Mouse (Mus musculus): ENCODE data around the gene Ssr2. TPM values are rescaled to one million over a fixed set of nuclear protein-coding genes. Genes with fewer than 3 reads are reported as not detected.
"Not testable (repeated sequence)": the region's sequence is repeated elsewhere in the genome, so short reads cannot be mapped to it uniquely, and the experiment has no call there.

The Ssr2 gene
- polyA plus RNA-seq, 1 experiment from 2014 or later, result 155 TPM

DNA sequence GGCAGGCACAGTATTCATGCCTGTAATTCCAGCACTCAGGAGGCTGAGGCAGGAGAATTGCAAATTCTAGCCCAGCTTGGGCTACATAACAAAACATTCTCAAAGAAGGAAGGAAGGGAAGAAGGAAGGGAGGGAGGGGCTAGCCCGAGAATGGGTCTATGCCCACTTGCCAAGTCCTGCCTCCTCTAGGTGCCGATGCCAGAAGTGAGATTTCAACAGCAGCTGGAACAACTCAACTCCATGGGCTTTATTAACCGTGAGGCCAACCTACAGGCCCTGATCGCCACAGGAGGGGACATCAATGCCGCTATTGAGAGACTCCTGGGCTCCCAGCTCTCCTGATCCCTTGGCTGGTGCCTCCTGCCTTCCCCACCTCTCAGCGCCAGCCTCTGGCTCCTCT is 7.8 kb upstream of the Ssr2 start:
- DNase-seq (ENCODE audit: low spot score), result no peak
- no peak overlapping the region for H3K27ac ChIP-seq (ENCODE audit: low read depth, low read length)
- WGBS, result 94% methylated on average over 6 of the region's 6 CpGs

GRCm38 (mm10) chr3:88568615-88569014 is 7.1 kb upstream of the Ssr2 start:
- no peaks in the 10 kb centered on the region for H3K27me3 ChIP-seq (replicated peaks; ENCODE audit: control insufficient read depth, insufficient read depth, low read length)
- no peaks in the 10 kb centered on the region for H3K4me1 ChIP-seq (ENCODE audit: control insufficient read depth, insufficient read depth, low read length)
- H3K27ac ChIP-seq (ENCODE audit: low read depth, low read length), result no peak overlapping the region
- DNase-seq (ENCODE audit: low spot score) (no peak), ATAC-seq (no peak)
- 92% methylated on average over 2 of the region's 2 CpGs for WGBS
- peaks cover 67% of the 10 kb centered on the region for H3K36me3 ChIP-seq (ENCODE audit: control insufficient read depth, insufficient read depth, low read length)
- no peak overlapping the region for H3K4me2 ChIP-seq (ENCODE audit: low read length)
- no peaks in the 10 kb centered on the region for H3K9me3 ChIP-seq (replicated peaks; ENCODE audit: control insufficient read depth, low read length)
- no peak overlapping the region for H3K9ac ChIP-seq (ENCODE audit: low read length)
- no peak overlapping the region for H3K4me3 ChIP-seq (ENCODE audit: low read depth, low read length)

More for the DNA sequence above, 7.8 kb upstream of the Ssr2 start:
- Histone ChIP-seq H3K4me2 (ENCODE audit: low read length) (no peak overlapping the region), H3K9ac (ENCODE audit: low read length) (no peak overlapping the region), H3K9me3 (replicated peaks; ENCODE audit: control insufficient read depth, low read length) (no peaks in the 10 kb centered on the region), H3K4me3 (ENCODE audit: low read depth, low read length) (no peak overlapping the region), H3K4me1 (ENCODE audit: control insufficient read depth, insufficient read depth, low read length) (no peaks in the 10 kb centered on the region), H3K27me3 (replicated peaks; ENCODE audit: control insufficient read depth, insufficient read depth, low read length) (no peaks in the 10 kb centered on the region), H3K36me3 (ENCODE audit: control insufficient read depth, insufficient read depth, low read length) (peaks cover 75% of the 10 kb centered on the region)
- no peak for ATAC-seq

GRCm38 (mm10) chr3:88569093-88569492 is 6.6 kb upstream of the Ssr2 start:
- Histone ChIP-seq H3K9ac (ENCODE audit: low read length) (no peak overlapping the region), H3K4me2 (ENCODE audit: low read length) (no peak overlapping the region), H3K27ac (ENCODE audit: low read depth, low read length) (no peak overlapping the region), H3K4me1 (ENCODE audit: control insufficient read depth, insufficient read depth, low read length) (no peaks in the 10 kb centered on the region), H3K9me3 (replicated peaks; ENCODE audit: control insufficient read depth, low read length) (no peaks in the 10 kb centered on the region), H3K4me3 (ENCODE audit: low read depth, low read length) (no peak overlapping the region), H3K36me3 (ENCODE audit: control insufficient read depth, insufficient read depth, low read length) (peaks cover 63% of the 10 kb centered on the region), H3K27me3 (replicated peaks; ENCODE audit: control insufficient read depth, insufficient read depth, low read length) (no peaks in the 10 kb centered on the region)
- 100% methylated on average over 2 of the region's 2 CpGs for WGBS
- ATAC-seq (no peak), DNase-seq (ENCODE audit: low spot score) (no peak)

DNA sequence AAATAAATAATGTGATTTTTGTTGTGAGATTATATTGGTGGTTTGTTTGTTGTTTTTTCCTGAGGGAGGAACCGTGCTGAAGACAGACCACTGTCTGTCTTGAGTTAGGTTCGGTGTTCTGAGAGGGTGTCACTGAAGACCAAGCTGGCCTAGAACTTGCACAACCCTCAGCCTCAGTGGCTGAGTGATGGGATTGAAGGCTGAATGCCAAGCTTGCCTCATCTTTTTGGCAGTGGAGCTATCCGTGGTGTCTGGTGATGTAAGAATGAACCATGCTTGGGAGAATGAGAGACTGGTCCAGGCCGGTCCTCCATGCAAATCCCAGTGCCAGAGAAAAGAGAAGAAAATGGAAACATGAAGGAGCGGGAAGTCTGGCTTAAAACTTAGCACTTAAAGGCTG is 6.0 kb upstream of the Ssr2 start:
- Histone ChIP-seq H3K27me3 (replicated peaks; ENCODE audit: control insufficient read depth, insufficient read depth, low read length) (no peaks in the 10 kb centered on the region), H3K9me3 (replicated peaks; ENCODE audit: control insufficient read depth, low read length) (no peaks in the 10 kb centered on the region), H3K36me3 (ENCODE audit: control insufficient read depth, insufficient read depth, low read length) (peaks cover 57% of the 10 kb centered on the region), H3K9ac (ENCODE audit: low read length) (no peak overlapping the region), H3K4me2 (ENCODE audit: low read length) (no peak overlapping the region), H3K4me3 (ENCODE audit: low read depth, low read length) (no peak overlapping the region), H3K27ac (ENCODE audit: low read depth, low read length) (no peak overlapping the region), H3K4me1 (ENCODE audit: control insufficient read depth, insufficient read depth, low read length) (no peaks in the 10 kb centered on the region)
- ATAC-seq (no peak), DNase-seq (ENCODE audit: low spot score) (no peak)
- WGBS, result 94% methylated on average over 5 of the region's 5 CpGs

DNA sequence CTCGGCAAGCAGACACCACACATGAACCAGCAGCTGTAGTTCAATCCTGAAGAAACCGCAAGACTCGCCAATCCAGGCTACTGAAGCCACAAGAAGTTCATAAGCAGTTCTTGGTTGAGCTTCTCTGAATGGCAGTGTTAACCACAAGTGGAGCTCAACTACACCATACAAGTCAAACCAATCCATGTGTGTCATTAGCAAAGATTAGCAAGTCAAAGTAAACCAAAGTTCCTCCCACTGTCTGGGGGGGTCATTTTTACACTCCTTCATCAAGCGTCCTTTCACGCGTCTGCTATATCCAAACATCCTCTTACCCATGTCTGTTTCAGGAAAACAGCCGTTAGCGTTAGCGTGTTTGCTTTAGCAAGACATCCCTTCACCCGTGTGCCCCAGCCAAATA is 5.3 kb upstream of the Ssr2 start:
- no peak overlapping the region for H3K9ac ChIP-seq (ENCODE audit: low read length)
- ATAC-seq, result no peak
- H3K9me3 ChIP-seq (replicated peaks; ENCODE audit: control insufficient read depth, low read length), result no peaks in the 10 kb centered on the region
- H3K36me3 ChIP-seq (ENCODE audit: control insufficient read depth, insufficient read depth, low read length), result peaks cover 50% of the 10 kb centered on the region
- WGBS, result 95% methylated on average over 10 of the region's 10 CpGs
- no peak overlapping the region for H3K4me3 ChIP-seq (ENCODE audit: low read depth, low read length)
- no peaks in the 10 kb centered on the region for H3K27me3 ChIP-seq (replicated peaks; ENCODE audit: control insufficient read depth, insufficient read depth, low read length)
- no peak overlapping the region for H3K27ac ChIP-seq (ENCODE audit: low read depth, low read length)
- no peak overlapping the region for H3K4me2 ChIP-seq (ENCODE audit: low read length)
- DNase-seq (ENCODE audit: low spot score), result no peak
- H3K4me1 ChIP-seq (ENCODE audit: control insufficient read depth, insufficient read depth, low read length), result no peaks in the 10 kb centered on the region

DNA sequence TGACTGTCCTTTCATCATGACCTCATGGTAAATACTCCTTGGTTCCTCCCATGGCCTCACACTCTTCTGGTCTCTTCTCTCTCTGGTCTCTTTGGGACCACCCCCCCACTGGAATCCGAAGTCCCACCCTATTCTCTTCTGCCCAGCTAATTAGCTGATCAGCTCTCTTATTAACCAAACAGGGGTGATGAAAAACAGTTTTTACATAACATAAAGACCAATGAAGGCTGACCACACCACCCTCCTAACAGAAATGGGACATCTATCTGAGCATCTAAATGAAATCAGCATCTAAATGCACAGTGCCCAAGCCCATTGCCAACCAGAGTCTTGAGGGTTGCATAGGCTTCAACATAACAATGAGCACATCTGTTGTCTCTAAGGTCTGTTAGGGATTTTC is 3.8 kb upstream of the Ssr2 start:
- WGBS, result 58% methylated on average over 1 of the region's 1 CpGs
- H3K4me2 ChIP-seq (ENCODE audit: low read length), result no peak overlapping the region
- DNase-seq (ENCODE audit: low spot score) (no peak), ATAC-seq (no peak)
- no peak overlapping the region for H3K4me3 ChIP-seq (ENCODE audit: low read depth, low read length)
- H3K27me3 ChIP-seq (replicated peaks; ENCODE audit: control insufficient read depth, insufficient read depth, low read length), result no peaks in the 10 kb centered on the region
- no peaks in the 10 kb centered on the region for H3K9me3 ChIP-seq (replicated peaks; ENCODE audit: control insufficient read depth, low read length)
- no peaks in the 10 kb centered on the region for H3K4me1 ChIP-seq (ENCODE audit: control insufficient read depth, insufficient read depth, low read length)
- H3K36me3 ChIP-seq (ENCODE audit: control insufficient read depth, insufficient read depth, low read length), result peaks cover 35% of the 10 kb centered on the region
- no peak overlapping the region for H3K9ac ChIP-seq (ENCODE audit: low read length)
- H3K27ac ChIP-seq (ENCODE audit: low read depth, low read length), result no peak overlapping the region

DNA sequence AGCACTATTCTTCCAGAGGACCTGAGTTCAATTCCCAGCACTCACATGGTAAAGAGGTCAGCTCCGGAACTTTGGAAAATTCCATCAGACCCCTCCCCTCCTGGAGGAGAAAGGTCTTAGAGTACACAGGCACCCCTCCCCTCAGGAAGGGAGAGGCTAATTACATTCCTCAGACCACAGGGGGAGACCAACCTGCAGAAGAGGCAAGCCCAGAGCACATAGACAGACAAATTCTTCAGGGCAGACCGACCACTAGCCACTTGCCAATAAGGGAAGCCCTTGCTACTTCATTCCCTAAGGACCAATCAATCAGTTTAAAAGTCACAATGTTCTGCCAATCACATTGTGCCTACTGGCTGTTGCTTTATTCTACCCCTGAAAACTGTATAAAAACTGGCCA is 2.8 kb upstream of the Ssr2 start:
- no peaks in the 10 kb centered on the region for H3K27me3 ChIP-seq (replicated peaks; ENCODE audit: control insufficient read depth, insufficient read depth, low read length)
- H3K9me3 ChIP-seq (replicated peaks; ENCODE audit: control insufficient read depth, low read length), result no peaks in the 10 kb centered on the region

DNA sequence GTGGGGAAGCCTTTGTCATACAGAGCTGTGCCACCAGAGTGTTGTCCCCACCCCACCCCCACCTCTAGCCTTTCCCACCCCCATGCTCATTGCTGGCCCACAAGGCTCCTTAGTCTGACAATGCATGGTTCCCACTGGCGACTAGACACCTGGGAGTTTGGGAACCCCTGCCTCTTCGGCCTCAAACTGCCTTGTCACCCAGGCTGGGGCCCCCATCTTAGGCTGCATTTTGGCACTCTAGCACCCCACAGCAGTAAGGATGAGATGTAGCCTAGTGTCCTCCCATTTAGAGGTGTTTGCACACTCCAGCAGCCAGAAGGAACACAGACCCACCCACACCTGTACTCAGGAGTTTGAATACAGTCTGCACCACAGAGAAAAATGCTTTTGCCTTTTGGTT is 1.9 kb upstream of the Ssr2 start:
- Histone ChIP-seq H3K4me3 (ENCODE audit: low read depth, low read length) (no peak overlapping the region), H3K4me1 (ENCODE audit: control insufficient read depth, insufficient read depth, low read length) (no peaks in the 10 kb centered on the region), H3K27ac (ENCODE audit: low read depth, low read length) (no peak overlapping the region), H3K4me2 (ENCODE audit: low read length) (no peak overlapping the region), H3K9ac (ENCODE audit: low read length) (no peak overlapping the region), H3K36me3 (ENCODE audit: control insufficient read depth, insufficient read depth, low read length) (peaks cover 15% of the 10 kb centered on the region), H3K27me3 (replicated peaks; ENCODE audit: control insufficient read depth, insufficient read depth, low read length) (no peaks in the 10 kb centered on the region), H3K9me3 (replicated peaks; ENCODE audit: control insufficient read depth, low read length) (no peaks in the 10 kb centered on the region)
- 91% methylated on average over 2 of the region's 2 CpGs for WGBS
- ATAC-seq, result no peak
- DNase-seq (ENCODE audit: low spot score), result no peak

More for the DNA sequence above, 2.8 kb upstream of the Ssr2 start:
- Histone ChIP-seq H3K4me1 (ENCODE audit: control insufficient read depth, insufficient read depth, low read length) (no peaks in the 10 kb centered on the region), H3K4me2 (ENCODE audit: low read length) (no peak overlapping the region), H3K9ac (ENCODE audit: low read length) (no peak overlapping the region), H3K4me3 (ENCODE audit: low read depth, low read length) (no peak overlapping the region), H3K36me3 (ENCODE audit: control insufficient read depth, insufficient read depth, low read length) (peaks cover 25% of the 10 kb centered on the region), H3K27ac (ENCODE audit: low read depth, low read length) (no peak overlapping the region)
- DNase-seq (ENCODE audit: low spot score) (no peak), ATAC-seq (no peak)
- WGBS, result 85% methylated on average over 2 of the region's 2 CpGs

- H3K9me3 ChIP-seq (replicated peaks; ENCODE audit: control insufficient read depth, low read length); H3K4me3 ChIP-seq (ENCODE audit: low read depth, low read length); H3K9ac ChIP-seq (ENCODE audit: low read length); H3K4me2 ChIP-seq (ENCODE audit: low read length); H3K27me3 ChIP-seq (replicated peaks; ENCODE audit: control insufficient read depth, insufficient read depth, low read length); DNase-seq (ENCODE audit: low spot score); H3K4me1 ChIP-seq (ENCODE audit: control insufficient read depth, insufficient read depth, low read length); H3K27ac ChIP-seq (ENCODE audit: low read depth, low read length); ATAC-seq: not testable (repeated sequence)
- 85% methylated on average over 5 of the region's 5 CpGs for WGBS
- H3K36me3 ChIP-seq (ENCODE audit: control insufficient read depth, insufficient read depth, low read length), result peaks cover 20% of the 10 kb centered on the region
These were observed 2.2 kb downstream of the Ssr2 start for GRCm38 (mm10) chr3:88577846-88578245.
